In genomic region chr7:105733836-105734235, GRCm38 (mm10) we compare ENCODE assay signal across 12 mouse cellular contexts.
"Had no signal": no experiment of that assay in that cellular context is flagged by ENCODE, and none has a peak within 500 bp of the region (broad histone marks: within the 10 kb centered on the region; RNA-seq: fewer than 3 reads in every experiment).

No protein-coding gene starts in this region.

- DNase-seq: kidney, adult 2 months; kidney, postnatal 14 days; left cerebral cortex, postnatal 4 days; lung, adult 18-20 months; right cerebral cortex, adult 18-20 months; right cerebral cortex, postnatal 25 days; thymus, postnatal 4 days had no signal

- ATAC-seq: midbrain, embryonic 13.5 days had no signal

- H3K9me3 ChIP-seq: kidney, embryonic 15.5 days; limb, embryonic 15.5 days; midbrain, embryonic 13.5 days had no signal

- H3K4me3 ChIP-seq: kidney, embryonic 15.5 days; limb, embryonic 15.5 days; midbrain, embryonic 13.5 days; myocyte had no signal

- H3K4me2 ChIP-seq: kidney, embryonic 15.5 days; limb, embryonic 15.5 days; midbrain, embryonic 13.5 days had no signal

- H3K27me3 ChIP-seq: kidney, embryonic 15.5 days; limb, embryonic 15.5 days; midbrain, embryonic 13.5 days had no signal

- H3K9ac ChIP-seq: kidney, embryonic 15.5 days; liver, embryonic 14.5 days; midbrain, embryonic 13.5 days had no signal

- H3K27ac ChIP-seq: kidney, embryonic 15.5 days; limb, embryonic 15.5 days; liver, embryonic 14.5 days; midbrain, embryonic 13.5 days had no signal
